Mouse (Mus musculus): ENCODE measurements at regions not wholly inside any gene's neighbourhood (a gene's known extent, or its start where the extent isn't known, plus 50 kb on each side); places are given as distances from the start of the nearest gene placed in this dataset.

GRCm38 (mm10) chr9:26383996-26384395, 349.5 kb upstream of the B3gat1 start:
- no peak for DNase-seq (ENCODE audit: low read depth, low spot score)

GRCm38 (mm10) chr9:26398635-26399034, 334.9 kb upstream of the B3gat1 start:
- no peak for DNase-seq (ENCODE audit: low read depth, low spot score)

- DNase-seq (ENCODE audit: low read depth, low spot score), result no peak
Measured at GRCm38 (mm10) chr9:26422897-26423823, 310.4 kb upstream of the B3gat1 start.

- DNase-seq (ENCODE audit: low read depth, low spot score), result no peak
Measured at GRCm38 (mm10) chr9:26435507-26435906, 298.0 kb upstream of the B3gat1 start.

- DNase-seq (ENCODE audit: low read depth, low spot score), result no peak
Measured at GRCm38 (mm10) chr9:26437244-26437643, 296.3 kb upstream of the B3gat1 start.

GRCm38 (mm10) chr9:26453924-26454323, 279.6 kb upstream of the B3gat1 start:
- DNase-seq (ENCODE audit: low read depth, low spot score), result no peak

GRCm38 (mm10) chr9:26461081-26461480, 272.4 kb upstream of the B3gat1 start:
- DNase-seq (ENCODE audit: low read depth, low spot score), result no peak

GRCm38 (mm10) chr9:26470694-26471392, 262.7 kb upstream of the B3gat1 start:
- DNase-seq (ENCODE audit: low read depth, low spot score), result no peak

- peak; percentile 84 for DNase-seq (ENCODE audit: low read depth, low spot score)
Measured at GRCm38 (mm10) chr9:26476341-26476740, 257.2 kb upstream of the B3gat1 start.

- DNase-seq (ENCODE audit: low read depth, low spot score), result no peak
Measured at GRCm38 (mm10) chr9:26480881-26481280, 252.6 kb upstream of the B3gat1 start.

- no peak for DNase-seq (ENCODE audit: low read depth, low spot score)
Measured at GRCm38 (mm10) chr9:26481890-26482289, 251.6 kb upstream of the B3gat1 start.

- DNase-seq (ENCODE audit: low read depth, low spot score), result no peak
Measured at GRCm38 (mm10) chr9:26493740-26494139, 239.8 kb upstream of the B3gat1 start.

- no peak for DNase-seq (ENCODE audit: low read depth, low spot score)
Measured at GRCm38 (mm10) chr9:26502027-26502426, 231.5 kb upstream of the B3gat1 start.

GRCm38 (mm10) chr9:26505941-26506340, 227.6 kb upstream of the B3gat1 start:
- DNase-seq (ENCODE audit: low read depth, low spot score), result no peak

- peak; percentile 25 for DNase-seq (ENCODE audit: low read depth, low spot score)
Measured at GRCm38 (mm10) chr9:26518651-26519050, 214.9 kb upstream of the B3gat1 start.

- peak; percentile 56 for DNase-seq (ENCODE audit: low read depth, low spot score)
Measured at GRCm38 (mm10) chr9:26519581-26520501, 213.7 kb upstream of the B3gat1 start.

- DNase-seq (ENCODE audit: low read depth, low spot score), result peak; percentile 11
Measured at GRCm38 (mm10) chr9:26524089-26524488, 209.4 kb upstream of the B3gat1 start.

- DNase-seq (ENCODE audit: low read depth, low spot score), result no peak
Measured at GRCm38 (mm10) chr9:26528761-26529160, 204.8 kb upstream of the B3gat1 start.

GRCm38 (mm10) chr9:26539042-26539441, 194.5 kb upstream of the B3gat1 start:
- no peak for DNase-seq (ENCODE audit: low read depth, low spot score)

- peak; percentile 42 for DNase-seq (ENCODE audit: low read depth, low spot score)
Measured at GRCm38 (mm10) chr9:26548328-26548922, 185.1 kb upstream of the B3gat1 start.

GRCm38 (mm10) chr9:26549118-26549517, 184.4 kb upstream of the B3gat1 start:
- no peak for DNase-seq (ENCODE audit: low read depth, low spot score)
